Mouse (Mus musculus): ENCODE measurements around the gene Sh3gl2. TPM values are rescaled to one million over a fixed set of nuclear protein-coding genes. Genes with fewer than 3 reads are reported as not detected.

Gene Sh3gl2
- polyA plus RNA-seq, 1 experiment from 2014 or later, result 12.4 TPM

DNA sequence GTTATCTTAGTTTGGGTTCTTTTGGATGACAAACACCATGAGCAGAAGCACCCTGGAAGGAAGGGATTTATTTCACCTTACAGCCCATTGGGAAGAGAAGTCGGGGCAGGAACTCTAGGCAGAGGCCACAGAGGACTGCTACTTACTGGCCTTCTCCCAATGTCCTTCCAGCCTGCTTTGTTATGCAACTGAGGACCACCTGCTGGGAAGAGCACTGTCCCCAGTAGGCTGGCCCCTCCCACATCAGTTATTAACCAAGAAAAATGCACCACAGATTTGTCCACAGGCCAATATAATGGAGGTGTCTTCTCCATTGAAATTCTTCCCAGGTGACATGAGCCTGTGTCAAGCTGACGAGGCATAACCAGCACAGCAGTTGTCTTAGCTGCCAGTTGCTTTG, 62.5 kb downstream of the Sh3gl2 start:
- H3K36me3 ChIP-seq, result no peaks in the 10 kb centered on the region
- no peak overlapping the region for H3K4me2 ChIP-seq (replicated peaks)
- H3K9me3 ChIP-seq, result no peaks in the 10 kb centered on the region
- no peak overlapping the region for H3K9ac ChIP-seq (replicated peaks)
- no peak overlapping the region for H3K4me3 ChIP-seq
- no peak overlapping the region for H3K27ac ChIP-seq (replicated peaks)
- no peak for ATAC-seq (ENCODE audit: low FRiP score, low read depth)
- WGBS, result 72% methylated on average over 2 of the region's 2 CpGs
- H3K27me3 ChIP-seq, result no peaks in the 10 kb centered on the region
- no peaks in the 10 kb centered on the region for H3K4me1 ChIP-seq

DNA sequence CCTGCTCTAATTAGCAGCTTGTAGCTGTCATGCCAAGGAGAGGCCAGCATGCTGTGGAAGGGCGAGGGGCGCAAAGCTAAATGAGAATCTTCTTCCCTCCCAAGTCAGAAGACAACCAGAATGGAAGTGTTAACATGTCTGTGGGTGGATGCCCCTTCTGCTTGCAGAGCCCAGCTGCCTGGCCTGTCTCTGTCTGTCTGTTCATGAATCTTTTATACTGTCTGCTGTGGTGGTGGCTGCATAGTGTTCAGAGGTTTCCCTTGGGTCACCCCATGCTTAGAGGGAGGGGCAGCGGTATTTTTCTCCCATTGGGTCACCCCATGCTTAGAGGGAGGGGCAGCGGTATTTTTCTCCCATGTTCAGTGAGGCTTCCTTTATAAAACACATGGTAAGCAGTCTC, 68.0 kb downstream of the Sh3gl2 start:
- Histone ChIP-seq H3K4me1 (0 out of 2 replicates have a peak, but pooled peaks cover 3% of the 10 kb centered on the region), H3K27ac (replicated peaks) (no peak overlapping the region), H3K4me2 (replicated peaks) (no peak overlapping the region), H3K36me3 (no peaks in the 10 kb centered on the region), H3K9ac (replicated peaks) (no peak overlapping the region), H3K4me3 (no peak overlapping the region), H3K27me3 (no peaks in the 10 kb centered on the region), H3K9me3 (no peaks in the 10 kb centered on the region)
- ATAC-seq (ENCODE audit: low FRiP score, low read depth), result peak; percentile 47; the same call in 1 of the 2 replicates
- 80% methylated on average over 4 of the region's 4 CpGs for WGBS

DNA sequence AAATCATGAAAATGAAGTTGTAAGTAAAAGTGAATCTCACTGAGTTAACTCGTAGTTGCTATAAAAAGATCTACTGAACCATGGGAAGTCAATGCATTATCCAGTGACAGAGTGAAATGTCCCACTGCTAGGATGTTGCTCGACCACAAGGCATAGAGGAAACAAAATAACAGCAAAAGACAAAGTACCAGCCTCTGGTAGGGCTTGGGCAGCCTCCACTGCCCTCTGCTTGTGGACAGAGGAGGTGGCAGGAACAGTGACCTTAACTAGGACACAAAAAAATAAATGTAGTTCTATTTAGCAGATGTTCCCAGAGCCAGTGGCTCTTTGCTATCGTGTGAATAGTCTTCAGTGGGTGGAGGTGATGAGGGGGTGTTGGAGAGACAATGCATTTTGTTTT, 68.5 kb downstream of the Sh3gl2 start:
- no peaks in the 10 kb centered on the region for H3K27me3 ChIP-seq
- H3K9ac ChIP-seq (replicated peaks), result no peak overlapping the region
- 71% methylated on average over 3 of the region's 3 CpGs for WGBS
- H3K9me3 ChIP-seq, result no peaks in the 10 kb centered on the region
- H3K4me1 ChIP-seq, result 0 out of 2 replicates have a peak, but pooled peaks cover 3% of the 10 kb centered on the region
- no peak overlapping the region for H3K4me3 ChIP-seq
- no peaks in the 10 kb centered on the region for H3K36me3 ChIP-seq
- ATAC-seq (ENCODE audit: low FRiP score, low read depth), result no peak
- H3K27ac ChIP-seq (replicated peaks), result no peak overlapping the region
- H3K4me2 ChIP-seq (replicated peaks), result no peak overlapping the region

DNA sequence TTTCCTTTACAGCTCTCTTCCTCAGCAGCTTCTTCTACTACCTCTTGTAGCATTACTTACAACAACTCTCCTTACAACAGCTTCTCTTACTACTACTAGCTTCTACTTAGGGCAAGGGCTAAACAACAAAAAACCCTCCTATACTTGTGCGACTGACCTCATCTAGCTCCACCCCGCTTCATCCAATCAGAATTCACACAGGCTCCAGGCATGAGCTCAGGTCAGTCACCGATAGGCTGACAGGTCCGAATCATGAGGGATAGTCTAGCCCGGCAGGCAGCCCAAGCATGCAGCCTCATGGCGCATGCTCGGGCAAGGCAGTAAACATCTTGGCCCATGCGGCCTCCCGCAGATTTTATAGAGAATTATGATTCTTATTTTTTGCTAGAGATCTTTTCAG, 78.2 kb downstream of the Sh3gl2 start:
- H3K4me2 ChIP-seq (replicated peaks), result no peak overlapping the region
- 92% methylated on average over 9 of the region's 9 CpGs for WGBS
- ATAC-seq (ENCODE audit: low FRiP score, low read depth), result no peak
- no peak overlapping the region for H3K4me3 ChIP-seq
- no peak overlapping the region for H3K27ac ChIP-seq (replicated peaks)
- no peaks in the 10 kb centered on the region for H3K9me3 ChIP-seq
- H3K9ac ChIP-seq (replicated peaks), result no peak overlapping the region
- no peaks in the 10 kb centered on the region for H3K36me3 ChIP-seq
- no peaks in the 10 kb centered on the region for H3K4me1 ChIP-seq
- H3K27me3 ChIP-seq, result no peaks in the 10 kb centered on the region

DNA sequence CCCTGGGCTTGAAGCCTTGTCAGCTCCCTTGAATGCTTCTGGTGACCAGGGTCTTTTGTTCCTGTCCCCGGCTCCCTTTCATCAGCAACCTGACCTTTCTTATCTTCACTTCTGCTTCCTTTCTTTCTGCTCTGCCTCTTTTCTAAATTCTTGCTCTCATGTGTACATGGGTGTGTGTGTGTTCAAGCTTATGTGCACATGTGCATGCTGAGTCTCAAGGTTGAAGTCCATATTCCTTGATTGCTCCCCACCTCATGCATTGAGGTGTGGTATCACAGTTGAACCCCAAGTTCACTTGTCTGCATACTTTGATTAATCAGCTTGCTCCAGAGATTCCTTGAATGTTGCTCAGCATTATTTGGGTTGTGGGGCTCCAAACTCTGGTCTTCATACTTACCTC, 85.1 kb downstream of the Sh3gl2 start:
- 77% methylated on average over 1 of the region's 1 CpGs for WGBS
- no peak overlapping the region for H3K4me3 ChIP-seq
- no peak for ATAC-seq (ENCODE audit: low FRiP score, low read depth)
- H3K27ac ChIP-seq (replicated peaks), result no peak overlapping the region
- H3K4me2 ChIP-seq (replicated peaks), result no peak overlapping the region
- H3K9ac ChIP-seq (replicated peaks), result no peak overlapping the region
- no peaks in the 10 kb centered on the region for H3K9me3 ChIP-seq
- no peaks in the 10 kb centered on the region for H3K36me3 ChIP-seq
- H3K4me1 ChIP-seq, result no peaks in the 10 kb centered on the region
- no peaks in the 10 kb centered on the region for H3K27me3 ChIP-seq

DNA sequence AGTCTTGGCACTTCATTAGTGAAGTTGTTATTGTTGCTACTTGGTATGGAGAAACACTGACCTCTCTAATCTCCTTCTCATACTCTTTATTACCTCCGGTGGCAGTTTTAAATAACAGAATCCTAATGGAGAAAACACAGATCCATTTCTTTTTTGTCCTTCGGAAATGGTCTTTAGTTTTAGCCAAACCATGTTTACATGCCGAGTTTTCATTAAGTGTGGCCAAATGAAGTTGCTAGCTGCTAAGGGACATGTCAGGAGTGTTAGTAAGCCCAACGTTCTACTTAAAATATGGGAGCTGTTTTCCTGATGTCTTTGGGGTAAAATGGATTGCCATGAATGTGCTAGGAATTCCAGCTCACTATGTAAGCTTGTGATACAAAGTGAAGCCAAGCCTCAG, 86.4 kb downstream of the Sh3gl2 start:
- WGBS, result 86% methylated on average over 4 of the region's 4 CpGs

DNA sequence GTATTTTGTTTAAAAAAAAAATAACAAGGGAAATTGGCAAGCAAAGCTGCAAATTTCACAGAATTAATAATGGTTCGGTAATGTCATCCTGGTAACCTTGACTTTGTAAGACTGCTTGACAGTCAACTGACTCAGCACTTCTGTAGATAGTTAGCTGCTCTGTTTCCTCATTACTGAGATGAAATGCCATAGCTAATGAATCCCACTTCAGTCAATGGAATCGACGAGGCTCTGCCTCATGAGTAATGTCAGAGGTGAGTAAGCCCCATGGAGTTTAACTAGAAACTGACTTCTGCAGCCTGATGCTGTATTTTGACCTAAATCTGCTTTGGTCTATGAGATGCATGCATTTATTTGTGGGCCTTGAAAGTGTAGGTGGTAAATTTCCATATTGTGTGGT, 88.4 kb downstream of the Sh3gl2 start:
- no peaks in the 10 kb centered on the region for H3K4me1 ChIP-seq
- H3K4me3 ChIP-seq, result no peak overlapping the region
- no peaks in the 10 kb centered on the region for H3K9me3 ChIP-seq
- H3K27ac ChIP-seq (replicated peaks), result no peak overlapping the region
- WGBS, result 71% methylated on average over 3 of the region's 3 CpGs
- no peak overlapping the region for H3K4me2 ChIP-seq (replicated peaks)
- H3K27me3 ChIP-seq, result no peaks in the 10 kb centered on the region
- ATAC-seq (ENCODE audit: low FRiP score, low read depth), result no peak
- no peak overlapping the region for H3K9ac ChIP-seq (replicated peaks)
- no peaks in the 10 kb centered on the region for H3K36me3 ChIP-seq

More for the DNA sequence above, 86.4 kb downstream of the Sh3gl2 start:
- Histone ChIP-seq H3K4me2 (replicated peaks) (no peak overlapping the region), H3K9ac (replicated peaks) (no peak overlapping the region), H3K4me3 (no peak overlapping the region), H3K36me3 (no peaks in the 10 kb centered on the region), H3K9me3 (no peaks in the 10 kb centered on the region), H3K27me3 (no peaks in the 10 kb centered on the region), H3K4me1 (no peaks in the 10 kb centered on the region), H3K27ac (replicated peaks) (no peak overlapping the region)
- ATAC-seq (ENCODE audit: low FRiP score, low read depth), result no peak

DNA sequence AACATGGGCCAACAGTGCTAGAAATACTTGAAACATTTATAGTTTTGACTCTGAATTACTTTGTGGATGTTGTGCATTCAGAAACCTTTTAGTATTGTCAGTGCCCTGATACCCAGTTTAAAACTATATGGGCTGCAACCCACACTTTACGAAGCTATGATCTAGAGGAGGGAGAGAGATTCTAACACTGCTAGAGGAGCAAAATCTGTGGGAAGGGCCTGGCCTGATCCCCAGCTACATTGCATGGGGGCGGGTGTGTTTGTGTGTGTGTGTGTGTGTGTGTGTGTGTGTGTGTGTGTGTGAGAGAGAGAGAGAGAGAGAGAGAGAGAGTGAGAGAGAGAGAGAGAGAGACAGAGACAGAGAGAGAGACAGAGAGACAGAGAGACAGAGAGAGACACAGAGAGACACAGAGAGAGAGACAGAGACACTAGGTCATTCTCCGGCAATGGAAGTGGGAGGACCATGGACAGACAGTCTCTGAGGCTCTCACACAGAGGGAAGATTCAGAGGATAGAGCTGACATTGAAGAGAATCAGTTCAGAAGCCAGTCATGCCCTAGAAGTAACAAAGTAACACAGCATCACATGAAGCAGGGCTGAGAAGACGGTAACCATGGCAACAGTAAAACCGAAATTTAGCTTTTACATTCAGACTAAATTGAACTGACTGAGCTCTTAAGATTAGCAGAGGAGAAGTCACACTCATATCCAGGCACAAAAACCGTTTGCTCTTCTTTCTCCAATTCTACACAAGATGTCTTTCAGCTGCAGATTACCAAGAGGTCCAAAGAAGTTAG, 95.9 kb downstream of the Sh3gl2 start:
- no peak overlapping the region for H3K4me3 ChIP-seq
- H3K27ac ChIP-seq (replicated peaks), result no peak overlapping the region
- WGBS, result 84% methylated on average over 6 of the region's 6 CpGs
- H3K36me3 ChIP-seq, result no peaks in the 10 kb centered on the region
- H3K27me3 ChIP-seq, result no peaks in the 10 kb centered on the region
- H3K4me2 ChIP-seq (replicated peaks), result no peak overlapping the region
- H3K4me1 ChIP-seq, result no peaks in the 10 kb centered on the region
- ATAC-seq (ENCODE audit: low FRiP score, low read depth), result no peak
- no peak overlapping the region for H3K9ac ChIP-seq (replicated peaks)
- no peaks in the 10 kb centered on the region for H3K9me3 ChIP-seq

DNA sequence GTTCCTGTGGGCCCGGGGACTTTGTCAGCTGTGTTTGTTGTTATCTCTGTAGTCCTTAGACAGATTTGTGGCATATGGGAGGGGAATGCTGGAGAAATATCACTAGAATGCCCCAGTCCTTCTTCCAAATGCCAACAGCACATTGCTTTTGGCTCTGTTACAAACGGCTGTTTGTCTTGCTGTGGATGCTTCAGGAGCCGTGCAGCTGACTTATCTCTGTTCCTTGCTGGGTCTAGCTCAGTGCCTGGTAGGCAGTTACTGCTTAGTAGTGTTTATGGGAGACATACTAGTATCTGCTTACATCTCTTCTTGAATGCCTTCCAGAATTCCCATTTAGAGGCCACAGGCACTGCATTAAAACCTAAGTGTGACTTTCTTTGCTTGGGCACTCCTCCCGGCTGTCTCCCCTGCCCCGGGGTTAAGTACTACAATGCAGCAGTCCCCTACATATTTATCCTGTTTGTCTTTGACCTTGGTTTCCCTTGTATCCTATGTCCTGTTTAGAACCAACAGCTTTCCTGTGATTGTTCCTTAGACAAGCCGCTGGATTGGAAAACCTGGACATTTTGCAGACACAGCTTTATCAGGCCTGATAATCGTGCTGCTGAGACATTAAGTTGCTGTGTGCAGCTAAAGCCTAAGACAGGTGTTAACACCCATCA, 101.1 kb downstream of the Sh3gl2 start:
- H3K9me3 ChIP-seq, result no peaks in the 10 kb centered on the region
- no peaks in the 10 kb centered on the region for H3K4me1 ChIP-seq
- no peak for ATAC-seq (ENCODE audit: low FRiP score, low read depth)
- H3K27me3 ChIP-seq, result no peaks in the 10 kb centered on the region
- 83% methylated on average over 7 of the region's 7 CpGs for WGBS
- H3K27ac ChIP-seq (replicated peaks), result no peak overlapping the region
- H3K4me2 ChIP-seq (replicated peaks), result no peak overlapping the region
- no peak overlapping the region for H3K9ac ChIP-seq (replicated peaks)
- H3K4me3 ChIP-seq, result no peak overlapping the region
- no peaks in the 10 kb centered on the region for H3K36me3 ChIP-seq

DNA sequence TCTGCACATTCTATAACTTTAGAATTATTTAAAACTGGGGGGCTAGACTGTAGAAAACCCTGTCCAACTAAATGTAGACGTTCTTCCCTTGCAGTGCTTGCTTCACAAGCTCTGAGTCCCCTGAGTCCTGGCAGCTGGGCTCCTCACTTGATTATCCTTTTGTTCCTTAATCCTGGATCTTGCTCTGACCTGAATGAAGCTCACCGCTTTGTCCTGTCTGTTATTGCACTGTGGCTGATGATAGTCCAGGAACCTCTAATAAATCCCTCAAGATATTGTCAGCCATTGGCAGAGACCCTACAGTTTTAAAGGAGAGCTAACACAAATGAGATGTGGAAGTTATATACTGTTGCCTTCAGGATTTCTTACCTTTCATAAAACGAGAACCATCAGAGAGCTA, 114.2 kb downstream of the Sh3gl2 start:
- Histone ChIP-seq H3K36me3 (no peaks in the 10 kb centered on the region), H3K4me3 (no peak overlapping the region), H3K9me3 (no peaks in the 10 kb centered on the region), H3K27ac (replicated peaks) (0 out of 2 replicates have a peak overlapping the region, but pooled peaks have one; percentile 25), H3K4me2 (replicated peaks) (no peak overlapping the region), H3K9ac (replicated peaks) (no peak overlapping the region), H3K27me3 (no peaks in the 10 kb centered on the region), H3K4me1 (peaks cover 3% of the 10 kb centered on the region)
- ATAC-seq (ENCODE audit: low FRiP score, low read depth), result 0 out of 2 replicates have a peak, but pooled peaks have one; percentile 56
- whole genome bisulfite sequencing, result 28% methylated on average over 3 of the region's 3 CpGs

DNA sequence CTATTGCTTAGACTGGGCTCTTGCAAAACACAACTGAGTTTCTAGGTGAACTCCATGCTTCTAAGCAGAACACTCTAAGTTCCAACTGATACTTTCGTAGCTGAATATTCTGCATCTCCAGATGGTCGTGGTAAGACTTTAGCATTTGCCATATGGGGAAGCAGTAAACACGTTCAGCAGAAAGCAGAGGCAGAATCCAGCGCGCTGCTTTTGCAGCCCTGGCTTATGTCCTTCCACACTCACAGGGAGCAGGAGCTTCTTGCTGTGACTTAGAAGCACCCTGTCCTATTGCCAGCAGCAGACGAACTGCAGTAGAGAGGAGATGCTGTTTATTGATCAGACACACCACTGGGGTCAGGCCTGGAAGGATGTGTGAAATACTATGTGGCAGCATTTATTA, 120.5 kb downstream of the Sh3gl2 start:
- Histone ChIP-seq H3K36me3 (no peaks in the 10 kb centered on the region), H3K27ac (replicated peaks) (no peak overlapping the region), H3K4me1 (no peaks in the 10 kb centered on the region), H3K9ac (replicated peaks) (no peak overlapping the region), H3K9me3 (no peaks in the 10 kb centered on the region), H3K4me3 (no peak overlapping the region), H3K4me2 (replicated peaks) (no peak overlapping the region), H3K27me3 (no peaks in the 10 kb centered on the region)
- no peak for ATAC-seq (ENCODE audit: low FRiP score, low read depth)
- WGBS, result 83% methylated on average over 6 of the region's 6 CpGs

DNA sequence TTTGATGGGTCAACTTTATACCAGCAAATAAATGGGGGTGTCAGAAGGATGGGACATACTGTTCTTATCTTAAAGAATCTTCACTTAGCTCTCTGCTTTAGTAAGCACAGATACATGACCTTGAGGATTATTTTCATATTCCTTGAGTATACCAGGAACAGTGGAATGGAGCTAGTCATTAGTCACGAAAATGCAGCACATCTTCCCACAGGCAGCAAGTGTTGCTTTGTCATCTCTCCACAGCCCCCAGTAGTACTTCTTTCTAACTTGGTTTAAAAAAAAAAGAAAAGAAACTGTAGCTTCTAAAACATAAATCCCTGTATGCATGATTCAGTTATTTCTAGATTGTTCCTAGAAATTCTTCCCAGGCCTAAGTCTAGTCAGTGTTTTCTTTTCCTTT, 121.1 kb downstream of the Sh3gl2 start:
- H3K9ac ChIP-seq (replicated peaks), result no peak overlapping the region
- no peaks in the 10 kb centered on the region for H3K27me3 ChIP-seq
- H3K4me1 ChIP-seq, result no peaks in the 10 kb centered on the region
- ATAC-seq (ENCODE audit: low FRiP score, low read depth), result no peak
- 83% methylated on average over 1 of the region's 1 CpGs for WGBS
- no peaks in the 10 kb centered on the region for H3K9me3 ChIP-seq
- H3K27ac ChIP-seq (replicated peaks), result no peak overlapping the region
- H3K4me3 ChIP-seq, result no peak overlapping the region
- no peaks in the 10 kb centered on the region for H3K36me3 ChIP-seq
- no peak overlapping the region for H3K4me2 ChIP-seq (replicated peaks)
